Mouse (Mus musculus) limb, embryonic 12.5 days (tissue): ENCODE measurements around the gene Cyp27b1. TPM values are rescaled to one million over a fixed set of nuclear protein-coding genes. Genes with fewer than 3 reads are reported as not detected.
"Not testable (repeated sequence)": the region's sequence is repeated elsewhere in the genome, so short reads cannot be mapped to it uniquely, and the experiment has no call there.

Experiments used
- ATAC-seq: fragments of 200-750 bp; cut with Nextera tagmentation; 2 replicates; pipeline ENCODE4 v1.8.0; 2017; ENCODE audit warnings: low read depth, moderate TSS enrichment; ENCODE audit not compliant: insufficient number of reproducible peaks, insufficient read depth, low FRiP score, low TSS enrichment
- H3K27ac ChIP-seq: fragments of 300-500 bp; sonication (generic); 2 replicates; pipeline ENCODE4 v1.5.1; 2016; ENCODE audit warnings: mild to moderate bottlenecking, moderate library complexity
- H3K27me3 ChIP-seq: fragments of 300-500 bp; sonication (generic); 2 replicates; pipeline ENCODE4 v1.6.1; 2016; ENCODE audit warnings: mild to moderate bottlenecking, moderate library complexity
- H3K36me3 ChIP-seq: fragments of 300-500 bp; sonication (generic); 2 replicates; pipeline ENCODE4 v1.6.1; 2016; ENCODE audit warnings: mild to moderate bottlenecking, moderate library complexity
- H3K4me1 ChIP-seq: fragments of 300-500 bp; sonication (generic); replicated peaks from 2 replicates; pipeline ENCODE4 v1.6.1; 2016
- H3K4me2 ChIP-seq: fragments of 300-500 bp; sonication (generic); 2 replicates; pipeline ENCODE4 v1.6.1; 2016; ENCODE audit warnings: mild to moderate bottlenecking, moderate library complexity
- H3K4me3 ChIP-seq: fragments of 300-500 bp; sonication (generic); replicated peaks from 2 replicates; pipeline ENCODE4 v1.5.1; 2016; ENCODE audit warnings: mild to moderate bottlenecking
- H3K9ac ChIP-seq: fragments of 300-500 bp; sonication (generic); replicated peaks from 2 replicates; pipeline ENCODE4 v1.6.1; 2016; ENCODE audit warnings: mild to moderate bottlenecking, moderate library complexity
- H3K9me3 ChIP-seq: fragments of 300-500 bp; sonication (generic); 2 replicates; pipeline ENCODE4 v1.6.1; 2016; ENCODE audit warnings: mild to moderate bottlenecking, moderate library complexity
- WGBS: fragments of 180-500 bp; shearing (Covaris S2); methylation state at CpG from one replicate; pipeline ENCODE4 v1.1.7; 2016; 5-methylcytosine and 5-hydroxymethylcytosine counted together
- polyA plus RNA-seq: library from polyadenylated mRNA; unstranded; fragments of >200 nt; fragmentation: Nextera tagmentation; extraction: Ambion mirVana; gene quantifications from 2 replicates; pipeline ENCODE4 v1.2.1, GENCODE M21; 2016

Gene Cyp27b1
- polyA plus RNA-seq, 1 experiment from 2014 or later, result 0.16 TPM

- H3K27me3 ChIP-seq, result peaks cover 26% of the 10 kb centered on the region
- H3K9me3 ChIP-seq, H3K27ac ChIP-seq, ATAC-seq, H3K4me2 ChIP-seq, H3K9ac ChIP-seq, H3K4me3 ChIP-seq: not testable (repeated sequence)
- H3K36me3 ChIP-seq, result peaks cover 17% of the 10 kb centered on the region
- H3K4me1 ChIP-seq, result peaks cover 23% of the 10 kb centered on the region
- WGBS, result 87% methylated on average over 4 of the region's 4 CpGs
These were observed 24.2 kb downstream of the Cyp27b1 start for GRCm38 (mm10) chr10:127072270-127072669.

DNA sequence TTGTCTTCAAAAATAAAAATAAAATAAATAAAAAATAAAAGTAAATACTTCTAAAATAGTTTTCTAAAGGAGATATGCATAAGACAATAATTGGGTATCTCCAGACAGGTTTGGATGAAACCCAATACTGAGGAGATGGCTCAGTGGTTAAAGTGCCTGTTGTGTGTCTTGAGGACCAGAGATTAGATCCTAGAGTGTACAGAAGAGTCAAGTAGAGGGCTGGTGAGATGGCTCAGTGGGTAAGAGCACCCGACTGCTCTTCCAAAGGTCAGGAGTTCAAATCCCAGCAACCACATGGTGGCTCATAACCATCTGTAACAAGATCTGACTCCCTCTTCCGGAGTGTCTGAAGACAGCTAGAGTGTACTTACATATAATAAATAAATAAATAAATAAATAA, 24.9 kb downstream of the Cyp27b1 start:
- not testable (repeated sequence) for ATAC-seq, H3K9ac ChIP-seq, H3K27ac ChIP-seq, H3K9me3 ChIP-seq, H3K4me3 ChIP-seq, H3K4me2 ChIP-seq, H3K36me3 ChIP-seq
- peaks cover 26% of the 10 kb centered on the region for H3K4me1 ChIP-seq
- peaks cover 32% of the 10 kb centered on the region for H3K27me3 ChIP-seq
- WGBS, result 93% methylated on average over 2 of the region's 2 CpGs

- 89% methylated on average over 1 of the region's 1 CpGs for WGBS
- no peak overlapping the region for H3K4me3 ChIP-seq
- H3K27me3 ChIP-seq, result peaks cover 42% of the 10 kb centered on the region
- no peak overlapping the region for H3K27ac ChIP-seq
- no peak for ATAC-seq
- no peaks in the 10 kb centered on the region for H3K9me3 ChIP-seq
- H3K4me1 ChIP-seq, result peaks cover 23% of the 10 kb centered on the region
- H3K4me2 ChIP-seq, result no peak overlapping the region
- H3K9ac ChIP-seq, result no peak overlapping the region
- H3K36me3 ChIP-seq, result no peaks in the 10 kb centered on the region
These were observed 25.9 kb downstream of the Cyp27b1 start for GRCm38 (mm10) chr10:127073981-127074380.

DNA sequence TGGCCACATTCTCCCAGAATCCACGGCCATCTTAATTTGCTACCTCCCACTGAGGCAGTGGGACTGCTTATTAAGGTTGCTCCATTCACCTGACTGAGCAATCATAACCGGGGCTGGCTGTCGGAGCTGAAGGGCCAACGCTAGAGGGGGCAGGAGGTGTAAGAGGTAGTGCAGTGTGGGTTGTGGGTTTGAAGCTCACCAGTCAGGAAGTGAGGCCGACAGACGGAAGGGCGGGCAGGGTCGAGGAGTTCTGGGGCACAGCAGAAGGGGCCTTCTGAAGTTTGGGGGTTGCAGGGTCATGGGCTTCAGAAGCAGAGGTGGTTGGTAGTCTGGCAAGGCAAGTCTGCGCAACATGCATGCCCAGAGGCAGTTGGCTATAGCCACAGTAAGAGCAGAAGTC, 27.0 kb downstream of the Cyp27b1 start, which contains the start of gene Agap2:
Gene Agap2, plus strand, starts transcription at position 205 of the 400 bp plus-strand sequence.
- no peaks in the 10 kb centered on the region for H3K36me3 ChIP-seq
- peaks cover 31% of the 10 kb centered on the region for H3K4me1 ChIP-seq
- no peak within 1 kb of the TSS for H3K4me3 ChIP-seq
- H3K4me2 ChIP-seq, result no peak within 1 kb of the TSS
- ATAC-seq, result no peak
- no peaks in the 10 kb centered on the region for H3K9me3 ChIP-seq
- peaks cover 53% of the 10 kb centered on the region for H3K27me3 ChIP-seq
- H3K27ac ChIP-seq, result no peak within 1 kb of the TSS
- no peak within 1 kb of the TSS for H3K9ac ChIP-seq
- WGBS, result 67% methylated on average over 9 of the region's 9 CpGs

DNA sequence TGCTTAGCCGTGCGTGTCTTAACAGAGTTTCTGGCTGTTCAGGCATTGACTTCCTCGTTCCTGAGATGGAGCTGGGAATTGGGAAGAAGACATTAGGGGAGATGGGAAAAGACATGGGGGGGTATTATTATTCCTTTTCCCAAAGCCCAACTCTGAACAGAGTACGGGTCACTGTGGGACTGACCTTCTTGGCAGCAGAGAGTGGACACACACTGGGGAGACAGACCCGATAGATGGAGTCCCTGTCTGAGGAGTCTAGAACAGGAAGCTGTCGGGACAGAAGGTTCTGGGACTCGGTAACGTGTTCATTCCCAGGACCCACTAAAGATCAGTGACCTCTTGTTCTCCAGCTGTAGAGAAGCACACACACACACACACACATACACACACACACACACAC, 27.6 kb downstream of the Cyp27b1 start:
- H3K27me3 ChIP-seq, result peaks cover 59% of the 10 kb centered on the region
- 71% methylated on average over 8 of the region's 8 CpGs for WGBS
- ATAC-seq, result no peak

GRCm38 (mm10) chr10:127076082-127076481, 28.0 kb downstream of the Cyp27b1 start:
- Histone ChIP-seq H3K9me3 (no peaks in the 10 kb centered on the region), H3K4me1 (peaks cover 36% of the 10 kb centered on the region), H3K9ac (no peak overlapping the region), H3K36me3 (no peaks in the 10 kb centered on the region), H3K4me2 (no peak overlapping the region), H3K4me3 (no peak overlapping the region), H3K27me3 (peaks cover 64% of the 10 kb centered on the region), H3K27ac (no peak overlapping the region)
- WGBS, result 30% methylated on average over 4 of the region's 4 CpGs
- no peak for ATAC-seq

More for the DNA sequence above, 27.6 kb downstream of the Cyp27b1 start:
- Histone ChIP-seq H3K4me2 (no peak overlapping the region), H3K4me1 (peaks cover 36% of the 10 kb centered on the region), H3K9ac (no peak overlapping the region), H3K9me3 (no peaks in the 10 kb centered on the region), H3K4me3 (no peak overlapping the region), H3K27ac (no peak overlapping the region), H3K36me3 (no peaks in the 10 kb centered on the region)

DNA sequence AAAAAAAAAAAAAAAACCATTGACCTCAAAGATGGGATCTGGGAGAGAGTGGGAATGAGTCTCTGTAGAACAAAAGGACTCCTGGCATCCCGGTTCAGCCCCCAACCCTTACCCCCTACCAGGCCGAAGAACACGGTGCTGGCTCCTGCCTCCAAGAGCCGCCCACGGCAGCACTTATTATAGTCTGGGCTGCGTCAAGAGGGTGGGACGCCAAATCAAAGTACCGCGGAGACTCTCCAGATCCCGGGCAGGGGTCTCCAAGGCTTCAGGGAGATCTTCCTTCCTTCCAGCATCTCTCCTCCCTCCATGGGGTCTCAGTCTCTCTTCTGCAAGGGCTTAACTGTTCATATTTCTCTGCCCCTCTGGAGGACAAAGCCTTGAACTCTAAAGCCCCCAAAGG, 29.5 kb downstream of the Cyp27b1 start:
- Histone ChIP-seq H3K4me1 (peaks cover 44% of the 10 kb centered on the region), H3K9ac (no peak overlapping the region), H3K9me3 (no peaks in the 10 kb centered on the region), H3K27me3 (peaks cover 78% of the 10 kb centered on the region), H3K27ac (no peak overlapping the region), H3K4me2 (no peak overlapping the region), H3K4me3 (no peak overlapping the region), H3K36me3 (no peaks in the 10 kb centered on the region)
- 6% methylated on average over 10 of the region's 10 CpGs for WGBS
- ATAC-seq, result no peak

GRCm38 (mm10) chr10:127078001-127078676, 30.1 kb downstream of the Cyp27b1 start:
- Histone ChIP-seq H3K9me3 (no peaks in the 10 kb centered on the region), H3K27ac (no peak overlapping the region), H3K27me3 (peaks cover 84% of the 10 kb centered on the region), H3K4me1 (peaks cover 44% of the 10 kb centered on the region), H3K36me3 (no peaks in the 10 kb centered on the region), H3K9ac (no peak overlapping the region), H3K4me2 (peak overlapping the region; percentile 99), H3K4me3 (peak overlapping the region; percentile 54)
- WGBS, result 3% methylated on average over 12 of the region's 12 CpGs
- no peak for ATAC-seq

- Histone ChIP-seq H3K4me1 (peaks cover 44% of the 10 kb centered on the region), H3K9ac (peak overlapping the region; percentile 60), H3K36me3 (no peaks in the 10 kb centered on the region), H3K27ac (no peak overlapping the region), H3K9me3 (no peaks in the 10 kb centered on the region), H3K4me2 (peak overlapping the region; percentile 99), H3K4me3 (peak overlapping the region; percentile 54), H3K27me3 (peaks cover 92% of the 10 kb centered on the region)
- WGBS, result under 1% methylated on average over 38 of the region's 49 CpGs
- 0 out of 2 replicates have a peak, but pooled peaks have one; percentile 23 for ATAC-seq
These were observed 30.9 kb downstream of the Cyp27b1 start for GRCm38 (mm10) chr10:127078677-127079575.

DNA sequence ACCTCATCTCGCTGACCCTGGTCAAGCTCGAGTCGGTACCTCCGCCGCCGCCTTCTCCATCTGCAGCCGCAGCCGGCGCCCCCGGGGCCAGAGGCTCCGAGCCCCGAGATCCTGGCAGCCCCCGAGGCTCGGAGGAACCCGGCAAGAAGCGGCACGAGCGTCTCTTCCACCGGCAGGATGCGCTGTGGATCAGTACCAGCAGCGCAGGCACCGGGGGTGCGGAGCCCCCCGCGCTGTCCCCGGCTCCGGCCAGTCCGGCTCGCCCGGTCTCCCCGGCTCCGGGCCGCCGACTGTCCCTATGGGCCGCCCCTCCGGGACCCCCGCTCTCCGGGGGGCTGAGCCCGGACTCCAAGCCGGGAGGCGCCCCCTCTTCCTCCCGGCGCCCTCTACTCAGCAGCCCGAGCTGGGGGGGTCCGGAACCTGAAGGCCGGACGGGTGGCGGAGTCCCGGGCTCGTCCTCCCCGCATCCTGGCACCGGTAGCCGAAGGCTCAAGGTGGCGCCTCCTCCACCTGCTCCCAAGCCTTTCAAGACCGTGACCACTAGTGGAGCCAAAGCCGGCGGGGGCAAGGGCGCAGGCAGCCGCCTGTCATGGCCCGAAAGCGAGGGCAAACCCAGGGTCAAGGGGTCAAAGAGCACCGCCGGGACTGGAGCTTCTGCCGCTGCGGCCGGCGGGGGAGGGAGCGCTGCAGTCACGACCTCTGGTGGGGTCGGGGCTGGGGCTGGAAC, 31.8 kb downstream of the Cyp27b1 start:
- no peak for ATAC-seq
- 3% methylated on average over 63 of the region's 70 CpGs for WGBS
- no peak overlapping the region for H3K27ac ChIP-seq
- H3K27me3 ChIP-seq, result peaks cover 99% of the 10 kb centered on the region
- H3K9me3 ChIP-seq, result no peaks in the 10 kb centered on the region
- no peaks in the 10 kb centered on the region for H3K36me3 ChIP-seq
- peak overlapping the region; percentile 60 for H3K9ac ChIP-seq
- peak overlapping the region; percentile 54 for H3K4me3 ChIP-seq
- peak overlapping the region; percentile 99 for H3K4me2 ChIP-seq
- peaks cover 44% of the 10 kb centered on the region for H3K4me1 ChIP-seq
